Mouse (Mus musculus): ENCODE data around the gene Olfr470. TPM values are rescaled to one million over a fixed set of nuclear protein-coding genes. Genes with fewer than 3 reads are reported as not detected.

Gene Olfr470
- not detected in 2 replicates for polyA plus RNA-seq (2012; rRNA removed; ENCODE audit: low replicate concordance)

GRCm38 (mm10) chr7:107847390-107847789 is at the start of gene Olfr470:
TSS of gene Olfr470 (minus strand) at chr7:107847490.

GRCm38 (mm10) chr7:107825441-107825840 is 21.8 kb downstream of the Olfr470 start, which contains the start of gene Olfr469:
TSS of gene Olfr469 (minus strand) at chr7:107825541.

GRCm38 (mm10) chr7:107811963-107812362 is 35.3 kb downstream of the Olfr470 start, which contains the start of gene Olfr467:
TSS of gene Olfr467 (plus strand) at chr7:107812263.

GRCm38 (mm10) chr7:107801108-107801507 is 46.2 kb downstream of the Olfr470 start, which contains the start of gene Ovch2:
TSS of gene Ovch2 (minus strand) at chr7:107801208.

Other genes with a start within 250 kb of the Olfr470 start
- not detected in 2 replicates for gene 5330417H12Rik, start 222.3 kb downstream of the Olfr470 start, polyA plus RNA-seq (2012; rRNA removed; ENCODE audit: low replicate concordance)
- gene Cyb5r2, start 89.5 kb downstream of the Olfr470 start, polyA plus RNA-seq (2012; rRNA removed; ENCODE audit: low replicate concordance): 0.04 TPM in 1 of 2 replicates, not detected in the other
- not detected in 2 replicates for gene Ovch2, start 46.3 kb downstream of the Olfr470 start, polyA plus RNA-seq (2012; rRNA removed; ENCODE audit: low replicate concordance)
- not detected in 2 replicates for gene Olfr467, start 35.2 kb downstream of the Olfr470 start, polyA plus RNA-seq (2012; rRNA removed; ENCODE audit: low replicate concordance)
- gene Olfr469, start 21.9 kb downstream of the Olfr470 start, polyA plus RNA-seq (2012; rRNA removed; ENCODE audit: low replicate concordance): not detected in 2 replicates
- not detected in 2 replicates for gene Olfr472, start 50.4 kb upstream of the Olfr470 start, polyA plus RNA-seq (2012; rRNA removed; ENCODE audit: low replicate concordance)
- gene Olfr473, start 83.0 kb upstream of the Olfr470 start, polyA plus RNA-seq (2012; rRNA removed; ENCODE audit: low replicate concordance): not detected in 2 replicates
- not detected in 2 replicates for gene Olfr474, start 107.2 kb upstream of the Olfr470 start, polyA plus RNA-seq (2012; rRNA removed; ENCODE audit: low replicate concordance)
- gene Olfr476, start 117.3 kb upstream of the Olfr470 start, polyA plus RNA-seq (2012; rRNA removed; ENCODE audit: low replicate concordance): not detected in 2 replicates
- gene Olfr477, start 139.2 kb upstream of the Olfr470 start, polyA plus RNA-seq (2012; rRNA removed; ENCODE audit: low replicate concordance): not detected in 2 replicates
- gene Olfr478, start 186.5 kb upstream of the Olfr470 start, polyA plus RNA-seq (2012; rRNA removed; ENCODE audit: low replicate concordance): not detected in 2 replicates
- not detected in 2 replicates for gene Olfr479, start 203.2 kb upstream of the Olfr470 start, polyA plus RNA-seq (2012; rRNA removed; ENCODE audit: low replicate concordance)
- gene Olfr480, start 219.9 kb upstream of the Olfr470 start, polyA plus RNA-seq (2012; rRNA removed; ENCODE audit: low replicate concordance): not detected in 2 replicates
- not detected in 2 replicates for gene Olfr481, start 232.4 kb upstream of the Olfr470 start, polyA plus RNA-seq (2012; rRNA removed; ENCODE audit: low replicate concordance)